Mouse (Mus musculus): ENCODE measurements around the gene Trim3. TPM values are rescaled to one million over a fixed set of nuclear protein-coding genes. Genes with fewer than 3 reads are reported as not detected.
A peak's percentile ranks its signal among the peaks of the same experiment; 100 is the strongest.

The Trim3 gene
- polyA plus RNA-seq (2015; fragmentation: Nextera tagmentation; extraction: Ambion mirVana), result 26.5 and 36.0 TPM in 2 replicates

DNA sequence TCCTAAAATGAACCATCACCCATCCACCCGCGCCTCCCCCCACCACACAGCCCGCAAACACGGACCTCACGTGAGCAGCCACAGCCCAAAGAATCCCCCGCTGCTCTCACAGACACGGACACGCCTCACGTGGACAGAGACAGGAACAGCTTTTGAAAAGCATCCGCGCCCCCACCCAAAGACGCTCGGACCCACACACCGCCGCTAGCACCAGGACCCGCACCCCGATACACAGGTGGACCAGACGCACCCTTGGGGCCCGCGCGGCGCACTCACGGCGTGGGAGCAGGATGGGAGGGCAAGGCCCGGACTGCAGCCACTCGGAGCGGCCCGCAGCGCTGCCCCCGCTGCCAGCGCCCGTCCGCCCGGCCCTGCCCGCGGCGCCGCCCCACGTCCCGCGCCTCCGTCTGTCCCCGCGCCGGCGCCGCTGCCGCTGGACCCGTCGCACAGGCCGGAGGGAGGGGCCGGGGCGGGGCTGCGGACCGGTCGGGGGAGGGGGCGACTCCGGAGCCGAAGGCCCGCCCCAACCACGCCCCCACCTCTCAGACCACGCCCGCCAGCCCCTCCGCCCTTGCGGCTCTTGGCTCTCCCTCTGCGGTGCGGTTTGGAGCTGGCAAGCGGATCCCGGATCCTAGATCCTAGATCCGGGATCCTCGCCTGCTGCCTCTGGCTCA lies at the start of gene Trim3:
Gene Trim3 (minus strand): TSS at position 445 of the 674 bp plus-strand sequence.
- ATAC-seq (replicated peaks; ENCODE audit: insufficient number of reproducible peaks, insufficient read depth, low FRiP score, low read depth), result peak; percentile 91
- H3K36me3 ChIP-seq, result peaks cover 20% of the 10 kb centered on the region; the same call in 1 of the 2 replicates
- no peaks in the 10 kb centered on the region for H3K9me3 ChIP-seq (replicated peaks)
- H3K9ac ChIP-seq, result peak within 1 kb of the TSS; percentile 95
- H3K4me3 ChIP-seq, result peak within 1 kb of the TSS; percentile 97
- H3K27ac ChIP-seq, result peak within 1 kb of the TSS; percentile 81
- H3K4me2 ChIP-seq, result peak within 1 kb of the TSS; percentile 88
- WGBS, result under 1% methylated on average over 59 of the region's 71 CpGs
- no peaks in the 10 kb centered on the region for H3K27me3 ChIP-seq
- peaks cover 49% of the 10 kb centered on the region for H3K4me1 ChIP-seq (replicated peaks)

DNA sequence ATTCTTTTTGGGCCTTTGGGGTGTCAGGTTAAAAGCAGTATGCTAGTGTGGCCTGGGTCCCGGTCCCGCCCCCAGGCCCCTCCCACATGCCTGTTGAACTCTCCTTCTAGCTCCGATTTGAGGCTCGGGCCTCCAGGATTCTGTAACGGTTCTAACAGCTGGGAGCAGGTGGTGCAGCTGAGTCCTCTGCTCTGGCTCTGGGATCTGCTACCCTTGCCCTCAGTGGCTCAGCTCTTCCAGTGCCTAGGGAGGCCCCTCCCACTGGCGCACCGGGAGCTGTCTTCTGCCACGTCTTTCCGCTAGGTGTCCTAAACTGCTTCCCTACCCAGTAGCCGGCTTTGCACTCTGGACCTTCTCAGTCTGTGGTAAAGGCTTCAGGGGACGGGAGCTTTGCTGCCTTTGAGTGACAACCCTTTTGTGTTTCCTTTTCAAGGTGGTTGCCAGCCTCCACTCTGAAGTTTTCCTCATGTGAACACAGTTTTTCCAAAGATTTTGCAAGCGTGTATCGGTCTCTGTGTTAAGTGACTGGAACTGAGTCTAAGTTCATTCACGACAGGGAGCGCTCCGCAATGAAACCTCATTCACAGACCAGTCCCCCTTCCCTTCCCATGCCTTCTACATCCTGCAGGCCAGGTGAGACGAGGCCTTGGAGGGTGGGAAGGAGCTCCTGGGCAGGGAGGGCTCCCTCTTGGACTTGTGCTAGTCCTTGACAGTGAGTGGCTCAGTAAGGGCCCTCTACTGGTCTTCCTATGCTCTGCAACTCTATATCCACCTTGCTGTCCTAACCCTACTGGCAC lies 17.5 kb upstream of the Trim3 start, which contains the start of gene Dnhd1:
Gene Dnhd1 (plus strand): TSS at position 189 of the 797 bp plus-strand sequence.
- H3K9ac ChIP-seq, result peak within 1 kb of the TSS; percentile 45
- peaks cover 4% of the 10 kb centered on the region for H3K4me1 ChIP-seq (replicated peaks)
- ATAC-seq (replicated peaks; ENCODE audit: insufficient number of reproducible peaks, insufficient read depth, low FRiP score, low read depth), result peak; percentile 92
- no peaks in the 10 kb centered on the region for H3K36me3 ChIP-seq
- 4% methylated on average over 17 of the region's 17 CpGs for WGBS
- peak within 1 kb of the TSS; percentile 73 for H3K27ac ChIP-seq
- H3K4me3 ChIP-seq, result peak within 1 kb of the TSS; percentile 52
- no peaks in the 10 kb centered on the region for H3K27me3 ChIP-seq
- no peaks in the 10 kb centered on the region for H3K9me3 ChIP-seq (replicated peaks)
- H3K4me2 ChIP-seq, result peak within 1 kb of the TSS; percentile 85

DNA sequence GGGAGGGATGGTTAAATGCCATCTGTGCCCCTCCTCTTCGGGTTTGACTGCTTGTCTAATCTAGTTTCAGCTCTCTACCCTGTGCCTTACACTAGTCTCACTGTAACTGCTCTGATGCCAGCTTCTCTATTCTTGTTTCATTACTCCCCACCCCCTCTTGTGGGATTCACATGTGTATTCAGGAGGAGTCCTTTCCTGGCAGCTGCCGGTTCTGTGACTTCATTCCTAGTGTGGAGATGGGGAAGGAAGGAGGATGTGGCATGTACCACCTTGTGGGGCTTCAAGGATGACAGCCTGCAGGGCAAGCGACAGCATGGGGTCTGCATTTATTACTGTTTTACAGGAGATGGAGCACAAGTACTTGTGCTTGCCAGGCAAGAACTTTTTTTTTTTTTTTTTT lies 8.6 kb upstream of the Trim3 start:
- H3K36me3 ChIP-seq, result peaks cover 22% of the 10 kb centered on the region
- no peaks in the 10 kb centered on the region for H3K9me3 ChIP-seq (replicated peaks)
- peak overlapping the region; percentile 71 for H3K4me3 ChIP-seq
- no peak for ATAC-seq (replicated peaks; ENCODE audit: insufficient number of reproducible peaks, insufficient read depth, low FRiP score, low read depth)
- no peaks in the 10 kb centered on the region for H3K27me3 ChIP-seq
- H3K4me2 ChIP-seq, result peak overlapping the region; percentile 88
- WGBS, result 61% methylated on average over 3 of the region's 3 CpGs
- peaks cover 30% of the 10 kb centered on the region for H3K4me1 ChIP-seq (replicated peaks)
- H3K9ac ChIP-seq, result 0 out of 2 replicates have a peak overlapping the region, but pooled peaks have one; percentile 78
- peak overlapping the region; percentile 91 for H3K27ac ChIP-seq

DNA sequence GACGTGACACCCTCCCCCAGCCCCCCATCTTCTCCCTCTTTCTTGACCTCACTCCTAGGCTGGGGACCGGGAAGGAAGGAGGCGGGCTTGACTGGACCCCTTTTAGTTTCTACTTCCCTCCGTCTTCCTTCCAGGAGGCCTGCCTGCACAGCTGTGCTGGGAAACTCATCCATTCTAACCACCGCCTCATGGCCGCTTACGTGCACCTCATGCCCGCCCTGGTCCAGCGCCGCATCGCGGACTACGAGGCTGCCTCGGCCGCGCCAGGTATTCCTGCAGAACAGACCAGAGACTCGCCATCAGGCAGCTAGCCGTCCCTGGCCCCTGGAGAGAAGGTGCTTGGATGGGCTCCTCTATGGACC lies 7.5 kb upstream of the Trim3 start:
- H3K27me3 ChIP-seq, result no peaks in the 10 kb centered on the region
- peak overlapping the region; percentile 91 for H3K27ac ChIP-seq
- H3K9ac ChIP-seq, result peak overlapping the region; percentile 78
- H3K4me3 ChIP-seq, result peak overlapping the region; percentile 71
- no peak; the same call in 1 of the 2 replicates for ATAC-seq (replicated peaks; ENCODE audit: insufficient number of reproducible peaks, insufficient read depth, low FRiP score, low read depth)
- H3K36me3 ChIP-seq, result peaks cover 30% of the 10 kb centered on the region
- WGBS, result under 1% methylated on average over 17 of the region's 18 CpGs
- H3K4me1 ChIP-seq (replicated peaks), result peaks cover 30% of the 10 kb centered on the region
- no peaks in the 10 kb centered on the region for H3K9me3 ChIP-seq (replicated peaks)
- H3K4me2 ChIP-seq, result peak overlapping the region; percentile 88

DNA sequence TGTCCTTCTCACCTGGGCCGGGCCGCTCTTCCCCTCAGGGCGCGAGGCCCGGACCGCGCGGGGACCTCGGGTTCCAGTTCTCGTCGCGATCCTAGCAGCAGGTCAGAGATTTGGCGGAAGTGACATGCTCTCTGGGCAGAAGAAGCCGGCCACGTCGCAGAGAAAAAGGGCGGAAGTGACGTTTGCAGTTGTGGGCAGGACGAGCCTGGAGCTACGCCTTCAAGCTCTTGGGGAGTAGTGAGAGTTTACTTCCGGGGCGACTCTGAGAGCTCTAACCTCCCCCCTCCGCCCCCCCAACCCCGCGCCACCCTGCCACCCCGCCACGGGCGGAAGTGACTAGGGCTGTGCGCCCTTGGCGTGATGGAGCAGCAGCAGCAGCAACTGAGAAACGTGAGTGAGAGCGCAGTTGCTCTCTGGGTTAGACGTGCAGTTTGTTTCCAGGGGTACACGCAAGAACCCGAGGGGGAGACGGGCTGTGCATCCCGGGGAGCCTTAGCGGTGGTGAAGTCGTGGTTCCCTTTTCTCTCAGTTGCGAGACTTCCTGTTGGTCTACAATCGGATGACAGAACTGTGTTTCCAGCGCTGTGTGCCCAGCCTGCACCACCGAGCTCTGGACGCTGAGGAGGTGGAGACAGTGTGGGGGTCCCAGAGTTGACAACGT lies 7.0 kb upstream of the Trim3 start, which contains the start of the genes Arfip2 and Gm45799:
Gene Arfip2 (minus strand): TSS at position 184 of the 661 bp plus-strand sequence.
Gene Gm45799 (plus strand): TSS at position 320 of the 661 bp plus-strand sequence.
- 0% methylated on average over 45 of the region's 45 CpGs for WGBS
- H3K9me3 ChIP-seq (replicated peaks), result no peaks in the 10 kb centered on the region
- peak within 1 kb of the TSS; percentile 88 for H3K4me2 ChIP-seq
- peaks cover 30% of the 10 kb centered on the region for H3K36me3 ChIP-seq
- peak within 1 kb of the TSS; percentile 91 for H3K27ac ChIP-seq
- peak within 1 kb of the TSS; percentile 71 for H3K4me3 ChIP-seq
- no peaks in the 10 kb centered on the region for H3K27me3 ChIP-seq
- peak; percentile 96 for ATAC-seq (replicated peaks; ENCODE audit: insufficient number of reproducible peaks, insufficient read depth, low FRiP score, low read depth)
- H3K9ac ChIP-seq, result peak within 1 kb of the TSS; percentile 87
- H3K4me1 ChIP-seq (replicated peaks), result peaks cover 30% of the 10 kb centered on the region

DNA sequence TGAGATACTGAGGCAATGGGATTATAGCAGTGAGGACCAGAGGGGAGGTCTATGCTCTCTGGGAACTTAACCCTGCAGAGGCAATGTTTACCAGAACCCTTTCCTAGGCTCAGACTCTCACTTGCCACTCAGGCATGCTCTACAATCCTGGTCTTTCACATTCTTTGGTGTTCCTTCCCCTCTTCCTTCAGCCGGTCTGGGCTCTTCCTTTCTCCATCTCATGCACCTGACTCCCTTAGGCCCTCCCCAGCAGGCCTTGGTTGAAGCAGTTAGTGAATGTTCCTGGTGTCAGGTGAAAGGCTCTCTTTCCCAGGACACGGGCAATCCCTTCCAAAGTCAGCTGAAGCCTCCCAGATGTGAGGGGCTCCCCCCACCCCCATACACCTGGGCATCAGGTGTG lies 6.4 kb upstream of the Trim3 start, which contains the start of gene Timm10b:
Gene Timm10b (plus strand): TSS at position 301 of the 400 bp plus-strand sequence.
- Histone ChIP-seq H3K36me3 (peaks cover 30% of the 10 kb centered on the region), H3K9ac (peak within 1 kb of the TSS; percentile 87), H3K27me3 (no peaks in the 10 kb centered on the region), H3K4me1 (replicated peaks) (peaks cover 30% of the 10 kb centered on the region), H3K27ac (peak within 1 kb of the TSS; percentile 91), H3K4me2 (peak within 1 kb of the TSS; percentile 88), H3K9me3 (replicated peaks) (no peaks in the 10 kb centered on the region), H3K4me3 (peak within 1 kb of the TSS; percentile 71)
- 3% methylated on average over 2 of the region's 2 CpGs for WGBS
- peak; percentile 4; the same call in 1 of the 2 replicates for ATAC-seq (replicated peaks; ENCODE audit: insufficient number of reproducible peaks, insufficient read depth, low FRiP score, low read depth)

DNA sequence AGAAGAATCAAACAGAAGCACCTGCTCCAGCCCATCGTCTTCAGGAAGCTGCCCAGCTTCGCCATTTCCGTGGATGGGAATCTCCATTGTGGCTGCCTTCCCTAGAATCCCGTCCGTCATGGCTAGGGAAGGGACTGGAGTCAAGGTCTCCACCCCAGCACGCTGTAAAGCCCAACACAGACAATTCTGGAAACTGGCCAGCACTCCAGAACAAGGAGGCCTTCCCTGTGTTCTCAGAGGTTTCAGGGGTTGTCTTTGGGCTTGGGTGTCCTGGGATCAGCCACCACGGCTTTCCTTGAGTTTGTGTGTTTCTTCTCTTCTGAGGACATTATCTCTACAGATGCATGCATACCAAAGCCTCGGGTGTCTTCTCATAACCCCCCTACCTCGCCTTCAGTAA lies 5.9 kb upstream of the Trim3 start:
- H3K9me3 ChIP-seq (replicated peaks), result no peaks in the 10 kb centered on the region
- 56% methylated on average over 9 of the region's 9 CpGs for WGBS
- H3K27me3 ChIP-seq, result no peaks in the 10 kb centered on the region
- H3K9ac ChIP-seq, result peak overlapping the region; percentile 87; the same call in 1 of the 2 replicates
- H3K27ac ChIP-seq, result no peak overlapping the region
- peaks cover 33% of the 10 kb centered on the region for H3K4me1 ChIP-seq (replicated peaks)
- H3K4me2 ChIP-seq, result peak overlapping the region; percentile 88
- ATAC-seq (replicated peaks; ENCODE audit: insufficient number of reproducible peaks, insufficient read depth, low FRiP score, low read depth), result no peak
- peak overlapping the region; percentile 71 for H3K4me3 ChIP-seq
- H3K36me3 ChIP-seq, result peaks cover 30% of the 10 kb centered on the region

DNA sequence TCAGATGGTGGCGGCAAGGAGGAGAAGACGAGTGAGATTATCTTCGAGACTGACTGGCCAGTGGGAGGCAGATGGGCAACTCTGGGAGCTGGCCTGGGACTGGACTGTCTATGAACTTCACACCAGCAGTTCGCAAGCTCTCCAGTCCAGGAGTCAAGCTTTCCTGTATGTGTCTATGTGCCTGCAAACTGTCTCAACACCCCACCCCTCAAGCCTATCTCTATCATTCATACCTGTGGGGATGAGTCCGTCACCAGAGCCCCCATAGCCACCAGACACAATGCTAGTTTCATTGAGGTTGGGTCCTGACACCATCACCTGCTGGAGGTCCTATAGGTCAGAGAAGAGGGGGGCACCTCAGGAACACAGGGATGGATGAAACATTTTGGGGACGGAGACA lies 5.4 kb upstream of the Trim3 start:
- no peaks in the 10 kb centered on the region for H3K27me3 ChIP-seq
- 82% methylated on average over 6 of the region's 6 CpGs for WGBS
- peak overlapping the region; percentile 88 for H3K4me2 ChIP-seq
- no peak overlapping the region for H3K27ac ChIP-seq
- H3K4me3 ChIP-seq, result peak overlapping the region; percentile 71; the same call in 1 of the 2 replicates
- peaks cover 38% of the 10 kb centered on the region for H3K4me1 ChIP-seq (replicated peaks)
- no peak for ATAC-seq (replicated peaks; ENCODE audit: insufficient number of reproducible peaks, insufficient read depth, low FRiP score, low read depth)
- H3K9ac ChIP-seq, result no peak overlapping the region
- H3K36me3 ChIP-seq, result peaks cover 26% of the 10 kb centered on the region
- no peaks in the 10 kb centered on the region for H3K9me3 ChIP-seq (replicated peaks)

DNA sequence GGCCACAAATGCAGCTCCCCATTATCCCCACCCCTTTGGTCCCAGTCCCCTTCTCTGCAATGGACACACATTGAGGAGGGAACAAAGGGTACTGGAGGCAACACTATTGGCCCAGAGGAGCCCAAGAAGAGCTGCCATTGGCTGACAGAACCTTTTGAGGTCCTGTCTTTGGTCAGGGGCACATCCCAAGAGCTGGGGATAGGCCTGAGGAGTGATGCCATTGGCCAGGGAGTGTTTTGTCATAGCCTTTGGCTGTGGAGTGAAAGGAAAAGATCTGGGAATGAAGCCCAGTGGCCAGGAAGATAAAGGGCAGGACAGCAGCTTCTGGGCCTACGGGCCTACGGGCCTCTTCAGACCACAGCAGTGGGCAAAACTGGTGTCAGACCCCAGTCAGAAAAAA lies 2.4 kb upstream of the Trim3 start:
- no peaks in the 10 kb centered on the region for H3K27me3 ChIP-seq
- peaks cover 40% of the 10 kb centered on the region for H3K4me1 ChIP-seq (replicated peaks)
- no peak overlapping the region for H3K4me2 ChIP-seq
- ATAC-seq (replicated peaks; ENCODE audit: insufficient number of reproducible peaks, insufficient read depth, low FRiP score, low read depth), result no peak
- 83% methylated on average over 2 of the region's 2 CpGs for WGBS
- H3K4me3 ChIP-seq, result no peak overlapping the region
- no peak overlapping the region for H3K9ac ChIP-seq
- H3K9me3 ChIP-seq (replicated peaks), result no peaks in the 10 kb centered on the region
- peaks cover 20% of the 10 kb centered on the region; the same call in 1 of the 2 replicates for H3K36me3 ChIP-seq
- no peak overlapping the region for H3K27ac ChIP-seq

DNA sequence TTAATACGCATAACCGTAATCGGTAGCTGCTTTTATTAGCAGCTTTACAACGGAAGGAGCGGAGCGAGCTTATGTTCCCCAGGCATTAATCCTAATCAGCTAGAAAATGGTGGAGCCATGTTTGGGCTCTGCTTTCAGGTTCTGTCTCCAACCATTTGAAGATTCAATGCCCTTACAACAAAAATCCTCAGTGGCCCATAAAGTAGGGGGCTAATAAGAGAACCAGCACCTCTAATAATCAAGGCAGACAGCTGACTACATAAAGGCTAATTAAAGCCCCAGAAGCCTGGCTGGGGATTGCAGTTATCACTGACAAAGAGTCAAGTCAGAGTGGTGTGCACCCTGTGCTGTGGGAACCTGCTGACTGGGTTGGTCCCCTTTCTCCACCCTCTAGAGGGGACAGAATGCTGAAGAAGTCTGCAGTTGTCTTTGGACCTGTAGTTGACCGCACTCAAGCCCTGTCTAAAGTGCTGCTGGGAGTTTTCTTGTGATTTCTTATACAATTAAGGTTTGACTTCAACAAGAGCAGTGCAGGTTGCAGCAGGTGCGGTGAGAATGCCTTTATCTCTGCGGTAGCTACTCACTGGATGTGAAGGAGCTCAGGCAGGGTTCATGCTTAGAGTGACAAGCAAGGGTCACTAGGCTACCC lies 1.0 kb upstream of the Trim3 start:
- H3K27ac ChIP-seq, result no peak overlapping the region
- ATAC-seq (replicated peaks; ENCODE audit: insufficient number of reproducible peaks, insufficient read depth, low FRiP score, low read depth), result no peak
- WGBS, result 49% methylated on average over 9 of the region's 9 CpGs
- peak overlapping the region; percentile 97 for H3K4me3 ChIP-seq
- no peaks in the 10 kb centered on the region for H3K9me3 ChIP-seq (replicated peaks)
- H3K4me2 ChIP-seq, result peak overlapping the region; percentile 88
- H3K36me3 ChIP-seq, result peaks cover 20% of the 10 kb centered on the region; the same call in 1 of the 2 replicates
- H3K9ac ChIP-seq, result no peak overlapping the region
- H3K27me3 ChIP-seq, result no peaks in the 10 kb centered on the region
- peaks cover 48% of the 10 kb centered on the region for H3K4me1 ChIP-seq (replicated peaks)

All from heart, embryonic 15.5 days (tissue).